Comparison of ENCODE assay signal across 9 mouse cellular contexts in genomic region chr10:67116251-67116650, GRCm38 (mm10). TPM values are rescaled to one million over a fixed set of nuclear protein-coding genes. Genes with fewer than 3 reads are reported as not detected.
DNase-seq lines count a peak whose midpoint lies in the region; ATAC-seq and TF ChIP-seq lines count a peak whose summit lies in the region.
"Had no signal": no experiment of that assay in that cellular context is flagged by ENCODE, and none has a peak within 500 bp of the region (broad histone marks: within the 10 kb centered on the region; RNA-seq: fewer than 3 reads in every experiment).

No protein-coding gene starts in this region.

- H3K36me3 ChIP-seq in kidney, adult 2 months (ENCODE audit: control insufficient read depth, insufficient read depth, low read length) = no peaks in the 10 kb centered on the region
- H3K36me3 ChIP-seq in kidney, embryonic 14.5 days (ENCODE audit: control insufficient read depth, insufficient read depth, low read length) = no peaks in the 10 kb centered on the region
- H3K36me3 ChIP-seq in midbrain, embryonic 15.5 days (replicated peaks) = no peaks in the 10 kb centered on the region

- H3K4me3 ChIP-seq in kidney, adult 2 months (ENCODE audit: insufficient read depth, low read depth, low read length) = no peak overlapping the region
- H3K4me3 ChIP-seq in kidney, embryonic 14.5 days (ENCODE audit: low read length) = no peak overlapping the region
- no peak overlapping the region for H3K4me3 ChIP-seq in midbrain, embryonic 15.5 days

- H3K9me3 ChIP-seq in kidney, embryonic 14.5 days (ENCODE audit: control insufficient read depth, low read length) = no peaks in the 10 kb centered on the region
- no peaks in the 10 kb centered on the region for H3K9me3 ChIP-seq in midbrain, embryonic 15.5 days

- H3K27ac ChIP-seq in kidney, adult 2 months (ENCODE audit: insufficient read depth, low read depth, low read length) = 0 out of 2 replicates have a peak overlapping the region, but pooled peaks have one; percentile 48
- no peak overlapping the region for H3K27ac ChIP-seq in kidney, embryonic 14.5 days (ENCODE audit: low read depth, low read length)
- H3K27ac ChIP-seq in midbrain, embryonic 15.5 days = 0 out of 2 replicates have a peak overlapping the region, but pooled peaks have one; percentile 4

- WGBS in kidney, adult 2 months = 23% methylated on average over 8 of the region's 8 CpGs
- 57% methylated on average over 8 of the region's 8 CpGs for WGBS in kidney, embryonic 14.5 days
- 44% methylated on average over 8 of the region's 8 CpGs for WGBS in midbrain, embryonic 15.5 days

- no peak for TF ChIP-seq CTCF in kidney, adult 2 months (conservative IDR thresholded peaks at IDR 0.05; ENCODE audit: insufficient read depth, insufficient read length, low read depth, low read length)

- peak; percentile 80 for DNase-seq in kidney, adult 2 months
- peak; percentile 67 for DNase-seq in adrenal gland, postnatal 25 days
- DNase-seq in cerebellum, postnatal 25 days = peak; percentile 63 to 68
- no peak for DNase-seq in spleen, adult 12 weeks (ENCODE audit: low spot score)
- no peak for DNase-seq in thymus, postnatal 36 days
- DNase-seq: thymus, postnatal 14 days had no signal

- no peaks in the 10 kb centered on the region for H3K27me3 ChIP-seq in kidney, adult 2 months (replicated peaks; ENCODE audit: control insufficient read depth, insufficient read depth, low read length)
- H3K27me3 ChIP-seq in kidney, embryonic 14.5 days (ENCODE audit: control insufficient read depth, insufficient read depth, low read length) = no peaks in the 10 kb centered on the region
- no peaks in the 10 kb centered on the region for H3K27me3 ChIP-seq in midbrain, embryonic 15.5 days (replicated peaks)

- no peak overlapping the region for H3K9ac ChIP-seq in kidney, embryonic 14.5 days (ENCODE audit: low read depth, low read length)
- H3K9ac ChIP-seq in midbrain, embryonic 15.5 days = no peak overlapping the region

- TF ChIP-seq POLR2A in kidney, adult 2 months (IDR thresholded peaks at IDR 0.05; ENCODE audit: low read depth, low read length) = no peak

- H3K4me2 ChIP-seq in kidney, embryonic 14.5 days (replicated peaks; ENCODE audit: low read depth, low read length) = no peak overlapping the region
- no peak overlapping the region for H3K4me2 ChIP-seq in midbrain, embryonic 15.5 days

- no peak for ATAC-seq in kidney, embryonic 14.5 days (ENCODE audit: low FRiP score, low TSS enrichment)
- ATAC-seq in midbrain, embryonic 15.5 days (replicated peaks) = no peak
- ATAC-seq in erythroblast, adult 5-6 weeks (replicated peaks; ENCODE audit: low FRiP score, poor library complexity, severe bottlenecking) = no peak

- peaks cover 37% of the 10 kb centered on the region for H3K4me1 ChIP-seq in kidney, adult 2 months (ENCODE audit: control insufficient read depth, insufficient read depth, low read length)
- H3K4me1 ChIP-seq in kidney, embryonic 14.5 days (ENCODE audit: control insufficient read depth, insufficient read depth, low read length) = peaks cover 47% of the 10 kb centered on the region
- H3K4me1 ChIP-seq in midbrain, embryonic 15.5 days = peaks cover 33% of the 10 kb centered on the region

RNA-seq across cellular contexts. Expression of gene Reep3, which starts 19.5 kb away (rescaled TPM):
- polyA plus RNA-seq in kidney, adult 2 months (2012; rRNA removed) = 22.2 and 26.0 TPM in 2 replicates
- 43.5 and 50.6 TPM in 2 replicates for polyA plus RNA-seq in kidney, embryonic 14.5 days (2014; fragmentation: Nextera tagmentation; extraction: Ambion mirVana)
- total RNA-seq in adrenal gland, postnatal 25 days (2021) = 41.5 and 41.6 TPM in 2 replicates
- polyA plus RNA-seq in midbrain, embryonic 15.5 days (2015; fragmentation: Nextera tagmentation; extraction: Ambion mirVana) = 28.3 and 29.2 TPM in 2 replicates
- 14.8 and 16.5 TPM in 2 replicates for total RNA-seq in erythroblast, adult 5-6 weeks (2015; ENCODE audit: low replicate concordance)
- 6.4 and 8.1 TPM in 2 replicates for total RNA-seq in erythroblast, adult 5-6 weeks (2017; ENCODE audit: low replicate concordance)

RNA-seq across cellular contexts. Expression of gene Jmjd1c, which starts 20.3 kb away (rescaled TPM):
- polyA plus RNA-seq in kidney, adult 2 months (2012; rRNA removed) = 9.4 and 10.0 TPM in 2 replicates
- 51.1 and 54.9 TPM in 2 replicates for polyA plus RNA-seq in kidney, embryonic 14.5 days (2014; fragmentation: Nextera tagmentation; extraction: Ambion mirVana)
- total RNA-seq in adrenal gland, postnatal 25 days (2021) = 60.0 and 69.3 TPM in 2 replicates
- 52.0 and 53.8 TPM in 2 replicates for polyA plus RNA-seq in midbrain, embryonic 15.5 days (2015; fragmentation: Nextera tagmentation; extraction: Ambion mirVana)
- total RNA-seq in erythroblast, adult 5-6 weeks (2015; ENCODE audit: low replicate concordance) = 25.4 and 38.5 TPM in 2 replicates
- 36.3 and 39.3 TPM in 2 replicates for total RNA-seq in erythroblast, adult 5-6 weeks (2017; ENCODE audit: low replicate concordance)

Comparison
In these comparisons a context has a peak if more than half of its experiments do, and no peak if none do; other contexts are left out.
1. DNase-seq: peak in kidney, adult 2 months (single experiment), adrenal gland, postnatal 25 days (single experiment) and cerebellum, postnatal 25 days (2 of 2); none in spleen, adult 12 weeks (single experiment) and thymus, postnatal 36 days (0 of 2).